In genomic region chr4:127987270-127987669, GRCm38 (mm10) we compare ENCODE assay signal across 9 mouse cellular contexts. TPM values are rescaled to one million over a fixed set of nuclear protein-coding genes. Genes with fewer than 3 reads are reported as not detected.
DNase-seq lines count a peak whose midpoint lies in the region; ATAC-seq lines count a peak whose summit lies in the region.
"Had no signal": no experiment of that assay in that cellular context is flagged by ENCODE, and none has a peak within 500 bp of the region (broad histone marks: within the 10 kb centered on the region; RNA-seq: fewer than 3 reads in every experiment).

No protein-coding gene starts in this region.

- H3K4me3 ChIP-seq in lung, embryonic 16.5 days (ENCODE audit: low read length): no peak overlapping the region
- H3K4me3 ChIP-seq in limb, embryonic 12.5 days (replicated peaks): peak overlapping the region; percentile 42
- H3K4me3 ChIP-seq in stomach, embryonic 15.5 days (replicated peaks): peak overlapping the region; percentile 36

- no peak overlapping the region for H3K9ac ChIP-seq in lung, embryonic 16.5 days (ENCODE audit: low read length)
- no peak overlapping the region for H3K9ac ChIP-seq in limb, embryonic 12.5 days (replicated peaks)
- no peak overlapping the region for H3K9ac ChIP-seq in stomach, embryonic 15.5 days

- DNase-seq in cerebellum, adult 11-12 months: peak; percentile 24
- no peak for DNase-seq in cerebellum, adult 8-10 months
- DNase-seq in lung, postnatal 14 days: no peak
- no peak for DNase-seq in testis, postnatal 10 days (ENCODE audit: low spot score)
- DNase-seq in gastrocnemius, postnatal 4 days (ENCODE audit: low spot score in 2 of 2): no peak

- H3K9me3 ChIP-seq in lung, embryonic 16.5 days (ENCODE audit: control insufficient read depth, low read length): no peaks in the 10 kb centered on the region
- no peaks in the 10 kb centered on the region for H3K9me3 ChIP-seq in limb, embryonic 12.5 days
- no peaks in the 10 kb centered on the region for H3K9me3 ChIP-seq in stomach, embryonic 15.5 days

- H3K27ac ChIP-seq in lung, embryonic 16.5 days (ENCODE audit: low read length): no peak overlapping the region
- no peak overlapping the region for H3K27ac ChIP-seq in limb, embryonic 12.5 days
- H3K27ac ChIP-seq in stomach, embryonic 15.5 days: no peak overlapping the region

- no peak for ATAC-seq in lung, embryonic 16.5 days (ENCODE audit: low read depth)
- no peak for ATAC-seq in limb, embryonic 12.5 days (ENCODE audit: insufficient number of reproducible peaks, insufficient read depth, low FRiP score, low TSS enrichment, low read depth)
- no peak for ATAC-seq in stomach, embryonic 15.5 days (ENCODE audit: insufficient read depth, low FRiP score, low read depth)

- 6% methylated on average over 10 of the region's 10 CpGs for WGBS in lung, embryonic 16.5 days
- WGBS in limb, embryonic 12.5 days: 6% methylated on average over 10 of the region's 10 CpGs
- WGBS in stomach, embryonic 15.5 days: 11% methylated on average over 10 of the region's 10 CpGs

- H3K27me3 ChIP-seq in lung, embryonic 16.5 days (ENCODE audit: control insufficient read depth, insufficient read depth, low read depth, low read length): peaks cover 61% of the 10 kb centered on the region
- H3K27me3 ChIP-seq in limb, embryonic 12.5 days: peaks cover 94% of the 10 kb centered on the region
- H3K27me3 ChIP-seq in stomach, embryonic 15.5 days (replicated peaks): peaks cover 75% of the 10 kb centered on the region

- peak overlapping the region; percentile 51; the same call in 1 of the 2 replicates for H3K4me2 ChIP-seq in lung, embryonic 16.5 days (ENCODE audit: low read depth, low read length)
- peak overlapping the region; percentile 67 for H3K4me2 ChIP-seq in limb, embryonic 12.5 days
- peak overlapping the region; percentile 64 for H3K4me2 ChIP-seq in stomach, embryonic 15.5 days

- H3K4me1 ChIP-seq in lung, embryonic 16.5 days (replicated peaks; ENCODE audit: control insufficient read depth, insufficient read depth, low read length): no peaks in the 10 kb centered on the region; the same call in 1 of the 2 replicates
- H3K4me1 ChIP-seq in limb, embryonic 12.5 days (replicated peaks): peaks cover 12% of the 10 kb centered on the region; the same call in 1 of the 2 replicates
- peaks cover 8% of the 10 kb centered on the region; the same call in 1 of the 2 replicates for H3K4me1 ChIP-seq in stomach, embryonic 15.5 days

- no peaks in the 10 kb centered on the region for H3K36me3 ChIP-seq in lung, embryonic 16.5 days (ENCODE audit: control insufficient read depth, insufficient read depth, low read length)
- H3K36me3 ChIP-seq in limb, embryonic 12.5 days: no peaks in the 10 kb centered on the region
- H3K36me3 ChIP-seq in stomach, embryonic 15.5 days: no peaks in the 10 kb centered on the region

RNA-seq across cellular contexts. Expression of gene Csmd2, which starts 0.4 kb away (rescaled TPM):
- polyA plus RNA-seq in lung, embryonic 16.5 days (2015; fragmentation: Nextera tagmentation; extraction: Ambion mirVana): 0.03 and 0.09 TPM in 2 replicates
- 0.14 and 0.21 TPM in 2 replicates for polyA plus RNA-seq in limb, embryonic 12.5 days (2016; fragmentation: Nextera tagmentation; extraction: Ambion mirVana)
- 0.23 and 0.32 TPM in 2 replicates for polyA plus RNA-seq in stomach, embryonic 15.5 days (2015; fragmentation: Nextera tagmentation; extraction: Ambion mirVana)
- under 1 TPM; 0.36 to 0.52 TPM for total RNA-seq in gastrocnemius, postnatal 4 days (2021)
- total RNA-seq: hematopoietic stem cell, adult 5-6 weeks had no signal

RNA-seq across cellular contexts. Expression of gene CK137956, which starts 16.5 kb away (rescaled TPM):
- not detected in 2 replicates for polyA plus RNA-seq in lung, embryonic 16.5 days (2015; fragmentation: Nextera tagmentation; extraction: Ambion mirVana)
- not detected in 2 replicates for polyA plus RNA-seq in limb, embryonic 12.5 days (2016; fragmentation: Nextera tagmentation; extraction: Ambion mirVana)
- polyA plus RNA-seq in stomach, embryonic 15.5 days (2015; fragmentation: Nextera tagmentation; extraction: Ambion mirVana): not detected in 2 replicates
- total RNA-seq in gastrocnemius, postnatal 4 days (2021): not detected
- total RNA-seq: hematopoietic stem cell, adult 5-6 weeks had no signal
